Mouse (Mus musculus) E14TG2a.4 (cell line): ENCODE data around the gene Eif2b5.
"Not testable (repeated sequence)": the region's sequence is repeated elsewhere in the genome, so short reads cannot be mapped to it uniquely, and the experiment has no call there.

Experiments used
- H3K27me3 ChIP-seq: 2 replicates; pipeline ENCODE4 v1.6.1; 2014; ENCODE audit warnings: low read length, control low read depth; ENCODE audit not compliant: insufficient read depth
- H3K36me3 ChIP-seq: 2 replicates; pipeline ENCODE4 v1.6.1; 2014; ENCODE audit warnings: low read length, control low read depth; ENCODE audit not compliant: insufficient read depth
- H3K4me1 ChIP-seq: replicated peaks from 2 replicates; pipeline ENCODE4 v1.6.1; 2014; ENCODE audit warnings: low read depth, low read length, control low read depth
- H3K4me3 ChIP-seq: replicated peaks from 2 replicates; pipeline ENCODE4 v1.5.1; 2014; ENCODE audit warnings: mild to moderate bottlenecking, low read length
- H3K9me3 ChIP-seq: 2 replicates; pipeline ENCODE4 v1.6.1; 2014; ENCODE audit warnings: low read length, control low read depth
- CTCF ChIP-seq: conservative IDR thresholded peaks from 2 replicates; pipeline ENCODE4 v1.5.1; 2014; ENCODE audit warnings: low read length
- NANOG ChIP-seq: IDR thresholded peaks from 2 replicates; pipeline ENCODE4 v1.6.1; 2014; ENCODE audit warnings: borderline replicate concordance, low read length, mixed read lengths
- POU5F1 ChIP-seq: IDR thresholded peaks from 2 replicates; pipeline ENCODE4 v1.6.1; 2014; ENCODE audit warnings: low read length, borderline replicate concordance

Gene Eif2b5

GRCm38 (mm10) chr16:20498677-20499475 is at the start of gene Eif2b5:
Gene Eif2b5, plus strand, starts transcription at chr16:20498817.
- H3K4me3 ChIP-seq: peak within 1 kb of the TSS; percentile 99
- H3K27me3 ChIP-seq: no peaks in the 10 kb centered on the region
- H3K9me3 ChIP-seq: peaks cover 22% of the 10 kb centered on the region
- TF ChIP-seq CTCF (no peak), NANOG (no peak), POU5F1 (no peak)
- H3K4me1 ChIP-seq: peaks cover 22% of the 10 kb centered on the region
- peaks cover 41% of the 10 kb centered on the region for H3K36me3 ChIP-seq

DNA sequence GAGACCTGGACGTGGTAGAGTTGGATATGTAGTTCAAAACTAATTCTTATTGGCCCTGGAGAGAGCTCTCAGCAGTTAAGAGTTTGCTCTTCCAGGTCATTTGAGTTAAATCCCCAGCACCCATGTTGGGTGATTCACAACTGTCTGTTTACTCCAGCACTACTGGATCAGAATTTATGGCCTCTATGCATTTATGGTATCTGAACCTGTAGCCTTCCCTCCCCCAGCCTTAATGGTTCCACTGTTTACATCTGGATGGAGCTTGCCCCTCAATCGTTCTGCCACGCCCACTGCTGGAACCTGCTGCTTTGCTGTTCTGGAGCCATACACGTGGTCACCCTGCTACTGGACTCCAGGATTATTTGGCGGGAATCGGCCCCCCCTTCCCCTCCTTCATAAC is 46.8 kb upstream of the Eif2b5 start:
- no peak for TF ChIP-seq NANOG
- TF ChIP-seq POU5F1: no peak
- TF ChIP-seq CTCF: no peak
- Histone ChIP-seq H3K4me3 (peak overlapping the region; percentile 91), H3K4me1 (peaks cover 54% of the 10 kb centered on the region), H3K36me3 (peaks cover 23% of the 10 kb centered on the region), H3K27me3 (no peaks in the 10 kb centered on the region), H3K9me3 (no peaks in the 10 kb centered on the region)

- no peak for TF ChIP-seq CTCF
- no peak for TF ChIP-seq POU5F1
- no peak for TF ChIP-seq NANOG
- no peaks in the 10 kb centered on the region for H3K9me3 ChIP-seq
- H3K36me3 ChIP-seq: peaks cover 22% of the 10 kb centered on the region
- H3K27me3 ChIP-seq: no peaks in the 10 kb centered on the region
- peak overlapping the region; percentile 91 for H3K4me3 ChIP-seq
- peaks cover 35% of the 10 kb centered on the region for H3K4me1 ChIP-seq
These were observed 44.4 kb upstream of the Eif2b5 start for GRCm38 (mm10) chr16:20454155-20454654.

GRCm38 (mm10) chr16:20456106-20456505 is 42.5 kb upstream of the Eif2b5 start:
- Histone ChIP-seq H3K4me1 (peaks cover 17% of the 10 kb centered on the region), H3K9me3 (no peaks in the 10 kb centered on the region), H3K36me3 (peaks cover 6% of the 10 kb centered on the region), H3K27me3 (no peaks in the 10 kb centered on the region), H3K4me3 (no peak overlapping the region)
- no peak for TF ChIP-seq POU5F1
- no peak for TF ChIP-seq CTCF
- no peak for TF ChIP-seq NANOG

GRCm38 (mm10) chr16:20458736-20459135 is 39.9 kb upstream of the Eif2b5 start:
- not testable (repeated sequence) for H3K36me3 ChIP-seq

GRCm38 (mm10) chr16:20464725-20465124 is 33.9 kb upstream of the Eif2b5 start:
- H3K4me3 ChIP-seq: no peak overlapping the region
- no peaks in the 10 kb centered on the region for H3K4me1 ChIP-seq
- peaks cover 13% of the 10 kb centered on the region for H3K9me3 ChIP-seq
- H3K36me3 ChIP-seq: no peaks in the 10 kb centered on the region
- no peaks in the 10 kb centered on the region for H3K27me3 ChIP-seq
- no peak for TF ChIP-seq CTCF
- TF ChIP-seq POU5F1: no peak
- no peak for TF ChIP-seq NANOG

More at GRCm38 (mm10) chr16:20458736-20459135, 39.9 kb upstream of the Eif2b5 start:
- H3K4me3 ChIP-seq, H3K9me3 ChIP-seq, H3K27me3 ChIP-seq, H3K4me1 ChIP-seq: not testable (repeated sequence)

DNA sequence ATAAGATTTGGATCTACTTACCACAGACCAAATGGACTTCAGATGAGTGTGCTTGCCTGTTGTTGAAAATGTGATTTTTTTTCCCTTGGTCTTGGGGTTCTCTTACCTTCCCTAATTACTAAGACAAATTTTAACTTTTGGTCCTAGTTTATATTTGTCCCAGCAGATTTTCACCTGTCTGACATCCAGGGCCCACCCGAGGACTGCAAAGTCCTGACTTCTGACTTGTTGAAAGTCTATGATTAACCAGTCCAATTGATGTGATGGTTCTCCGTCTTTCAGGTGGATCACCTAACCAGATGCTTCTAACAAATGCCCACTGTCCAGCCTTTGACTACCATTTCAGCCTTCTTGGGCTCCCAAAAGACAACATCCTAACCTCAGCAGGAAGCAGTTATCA is 27.6 kb upstream of the Eif2b5 start:
- Histone ChIP-seq H3K27me3 (no peaks in the 10 kb centered on the region), H3K4me3 (no peak overlapping the region), H3K36me3 (no peaks in the 10 kb centered on the region), H3K9me3 (peaks cover 13% of the 10 kb centered on the region), H3K4me1 (peaks cover 32% of the 10 kb centered on the region)
- TF ChIP-seq NANOG (no peak), CTCF (no peak), POU5F1 (no peak)

DNA sequence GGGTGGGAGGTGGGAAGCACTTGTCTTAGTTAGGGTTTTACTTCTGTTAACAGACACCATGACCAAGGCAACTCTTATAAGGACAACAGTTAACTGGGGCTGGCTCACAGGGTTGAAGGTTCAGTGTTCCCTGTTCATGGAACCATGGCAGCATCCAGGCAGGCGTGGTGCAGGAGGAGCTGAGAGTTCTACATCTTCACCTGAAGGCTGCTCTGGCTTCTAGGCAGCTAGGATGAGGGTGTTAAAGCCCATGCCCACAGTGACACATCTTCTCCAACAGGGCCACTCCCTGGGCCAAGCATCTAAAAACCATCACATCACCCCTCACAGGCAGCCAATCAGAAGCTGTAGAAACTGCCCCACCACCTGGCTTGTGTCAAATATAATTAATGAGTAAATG is 26.9 kb upstream of the Eif2b5 start:
- Histone ChIP-seq H3K9me3 (peaks cover 13% of the 10 kb centered on the region), H3K4me1 (peaks cover 37% of the 10 kb centered on the region), H3K4me3 (no peak overlapping the region), H3K27me3 (no peaks in the 10 kb centered on the region), H3K36me3 (no peaks in the 10 kb centered on the region)
- TF ChIP-seq POU5F1 (no peak), NANOG (no peak), CTCF (no peak)

DNA sequence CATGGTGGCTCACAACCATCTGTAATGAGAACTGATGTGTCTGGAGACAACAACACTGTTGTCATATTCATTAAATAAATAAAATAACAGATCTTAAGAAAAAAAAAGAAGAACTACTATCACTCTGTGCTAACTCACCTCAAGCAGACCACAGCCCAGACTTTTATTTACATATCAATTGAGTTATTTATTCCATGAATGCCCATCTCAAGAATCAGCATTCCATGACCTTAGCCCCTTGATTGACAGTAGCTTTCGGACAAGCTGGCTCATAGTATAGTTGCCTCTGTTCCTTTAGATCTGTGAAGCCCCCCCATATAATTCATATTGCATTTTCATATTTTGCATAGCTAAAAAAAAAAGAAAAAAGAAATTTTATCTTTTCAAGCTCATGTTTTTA is 24.9 kb upstream of the Eif2b5 start:
- Histone ChIP-seq H3K4me1 (peaks cover 48% of the 10 kb centered on the region), H3K36me3 (no peaks in the 10 kb centered on the region), H3K9me3 (peaks cover 17% of the 10 kb centered on the region), H3K4me3 (no peak overlapping the region), H3K27me3 (no peaks in the 10 kb centered on the region)
- TF ChIP-seq CTCF (no peak), NANOG (no peak)
